Mouse (Mus musculus): Measurements from ENCODE around the gene Oas1c. TPM values are rescaled to one million over a fixed set of nuclear protein-coding genes. Genes with fewer than 3 reads are reported as not detected.

Oas1c gene
- total and polyA plus RNA-seq, 3 experiments, result 1.6 to 3.6 (median 3.6) TPM

GRCm38 (mm10) chr5:120776801-120777200 is 35.5 kb downstream of the Oas1c start:
- no peak overlapping the region for H3K4me3 ChIP-seq (replicated peaks in 1 of 3; ENCODE audit: low read depth in 2 of 3, low read length in 2 of 3, poor library complexity in 1 of 3)
- peaks cover 6 to 22% of the 10 kb centered on the region in 2 experiments for H3K4me1 ChIP-seq (ENCODE audit: control insufficient read depth in 1 of 2, insufficient read depth in 2 of 2)
- no peaks in the 10 kb centered on the region for H3K79me2 ChIP-seq (replicated peaks; ENCODE audit: control insufficient read depth, extremely low read depth, insufficient read depth, poor library complexity, severe bottlenecking)
- no peak overlapping the region for H3K4me2 ChIP-seq (ENCODE audit: insufficient read depth, low read depth, poor library complexity, severe bottlenecking)
- in situ Hi-C loops (cut with MboI; ENCODE audit: low pct_ligation_motif_present, low pct_unique_long_range_greater_than_20kb, low sequenced_read_pairs), result no loop called here
- dilution Hi-C loops (cut with MboI; ENCODE audit: extremely low pct_ligation_motif_present, extremely low pct_unique_long_range_greater_than_20kb, low sequenced_read_pairs), result no loop called here
- peaks cover 29% of the 10 kb centered on the region for H3K27me3 ChIP-seq (replicated peaks)
- TF ChIP-seq PAX5 (IDR thresholded peaks at IDR 0.05; ENCODE audit: low read length), result no peak
- no peak for TF ChIP-seq RAD21 (IDR thresholded peaks at IDR 0.05; ENCODE audit: low read depth, low read length)
- TF ChIP-seq JUN (IDR thresholded peaks at IDR 0.05; ENCODE audit: insufficient read depth, low read depth, low read length), result no peak
- no peak for TF ChIP-seq RCOR1 (conservative IDR thresholded peaks at IDR 0.05; ENCODE audit: low read depth, low read length)
- no peak for TF ChIP-seq SMC3 (IDR thresholded peaks at IDR 0.05; ENCODE audit: low read depth, low read length)
- no peak for TF ChIP-seq KAT2A (IDR thresholded peaks at IDR 0.05; ENCODE audit: insufficient replicate concordance, low read length)
- no peak for TF ChIP-seq TCF12 (IDR thresholded peaks at IDR 0.05; ENCODE audit: low read depth, low read length)
- no peak for TF ChIP-seq ELF1 (IDR thresholded peaks at IDR 0.05; ENCODE audit: low read depth, low read length)
- TF ChIP-seq ZKSCAN1 (IDR thresholded peaks at IDR 0.05; ENCODE audit: borderline replicate concordance, low read depth, low read length), result no peak
- no peak for TF ChIP-seq ZNF384 (IDR thresholded peaks at IDR 0.05; ENCODE audit: low read depth, low read length)
- TF ChIP-seq POLR2AphosphoS2 (IDR thresholded peaks at IDR 0.05; ENCODE audit: low read depth, low read length), result no peak
- TF ChIP-seq IRF4 (IDR thresholded peaks at IDR 0.05; ENCODE audit: low read depth, low read length), result no peak
- no peak for TF ChIP-seq MAX (IDR thresholded peaks at IDR 0.05; ENCODE audit: low read length)
- no peak overlapping the region for H3K9ac ChIP-seq (ENCODE audit: insufficient read depth, low read depth)
- H3K9me3 ChIP-seq (replicated peaks; ENCODE audit: low read length), result no peaks in the 10 kb centered on the region
- no peak overlapping the region for H3K27ac ChIP-seq (ENCODE audit: insufficient read depth, low read depth)
- H3K36me3 ChIP-seq (replicated peaks in 1 of 2; ENCODE audit: control insufficient read depth in 1 of 2, insufficient read depth in 1 of 2, low read length in 1 of 2), result no peaks in the 10 kb centered on the region
- DNase-seq (ENCODE audit: extremely low read depth), result no peak

DNA sequence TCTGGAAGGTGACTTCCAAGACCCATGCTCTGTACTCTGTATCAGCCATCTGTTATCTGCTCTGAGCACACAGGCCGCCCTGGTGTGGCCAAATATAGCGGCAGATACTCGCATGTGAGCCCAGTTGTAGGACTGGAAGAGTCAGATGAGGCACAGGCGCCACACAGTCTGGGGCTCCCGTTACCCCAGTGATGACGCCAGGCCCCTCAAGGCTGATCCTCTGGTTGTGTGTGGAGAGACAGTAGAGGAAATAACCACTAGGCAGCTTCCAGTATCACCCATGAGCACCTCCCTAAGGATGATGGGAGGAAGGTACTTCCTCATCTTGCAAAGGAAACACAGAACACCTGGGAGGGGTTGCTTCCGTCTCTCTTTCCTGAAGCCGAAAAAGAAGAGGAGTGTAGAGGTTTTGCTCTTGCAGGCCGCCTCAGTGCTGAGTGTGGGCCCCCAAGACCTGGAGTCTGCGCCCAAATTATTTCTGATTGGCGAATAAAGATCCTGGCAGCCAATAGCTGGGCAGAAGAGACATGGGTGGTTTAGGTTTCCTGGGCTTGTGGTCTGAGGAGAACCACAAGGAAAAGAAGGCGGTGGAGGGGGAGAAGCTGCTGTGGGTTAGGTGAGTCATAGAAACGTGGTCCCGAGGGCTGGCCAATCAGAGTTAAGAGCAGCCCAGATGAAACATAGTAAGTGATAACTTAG is 36.9 kb downstream of the Oas1c start:
- Histone ChIP-seq H3K27me3 (replicated peaks) (peaks cover 38% of the 10 kb centered on the region), H3K79me2 (replicated peaks; ENCODE audit: control insufficient read depth, extremely low read depth, insufficient read depth, poor library complexity, severe bottlenecking) (no peaks in the 10 kb centered on the region), H3K36me3 (replicated peaks in 1 of 2; ENCODE audit: control insufficient read depth in 1 of 2, insufficient read depth in 1 of 2, low read length in 1 of 2) (no peaks in the 10 kb centered on the region), H3K4me2 (ENCODE audit: insufficient read depth, low read depth, poor library complexity, severe bottlenecking) (no peak overlapping the region), H3K4me1 (ENCODE audit: control insufficient read depth in 1 of 2, insufficient read depth in 2 of 2) (peaks cover 6 to 22% of the 10 kb centered on the region in 2 experiments), H3K9me3 (replicated peaks; ENCODE audit: low read length) (peaks cover 2% of the 10 kb centered on the region), H3K9ac (ENCODE audit: insufficient read depth, low read depth) (no peak overlapping the region), H3K27ac (ENCODE audit: insufficient read depth, low read depth) (no peak overlapping the region), H3K4me3 (replicated peaks in 1 of 3; ENCODE audit: low read depth in 2 of 3, low read length in 2 of 3, poor library complexity in 1 of 3) (no peak overlapping the region)
- in situ Hi-C loops (cut with MboI; ENCODE audit: low pct_ligation_motif_present, low pct_unique_long_range_greater_than_20kb, low sequenced_read_pairs) (no loop called here), dilution Hi-C loops (cut with MboI; ENCODE audit: extremely low pct_ligation_motif_present, extremely low pct_unique_long_range_greater_than_20kb, low sequenced_read_pairs) (no loop called here)
- TF ChIP-seq BHLHE40 (IDR thresholded peaks at IDR 0.05; ENCODE audit: low read depth, low read length), result peak; percentile 55; the same call in 1 of the 2 replicates
- TF ChIP-seq SMC3 (IDR thresholded peaks at IDR 0.05; ENCODE audit: low read depth, low read length), result no peak
- peak; percentile 37; the same call in 1 of the 2 replicates for TF ChIP-seq HCFC1 (IDR thresholded peaks at IDR 0.05; ENCODE audit: low read depth, low read length)
- peak; percentile 50 for TF ChIP-seq ELF1 (IDR thresholded peaks at IDR 0.05; ENCODE audit: low read depth, low read length)
- 0 out of 2 replicates have a peak, but pooled peaks have one; percentile 10 for TF ChIP-seq EP300 (IDR thresholded peaks at IDR 0.05; ENCODE audit: low read length)
- no peak for TF ChIP-seq MAFK (IDR thresholded peaks at IDR 0.05; ENCODE audit: insufficient replicate concordance, low read length)
- DNase-seq (ENCODE audit: extremely low read depth), result peak; percentile 66
